Mouse (Mus musculus): ENCODE measurements around the gene Tnfsf15. TPM values are rescaled to one million over a fixed set of nuclear protein-coding genes. Genes with fewer than 3 reads are reported as not detected.

The Tnfsf15 gene
- total and polyA plus RNA-seq, 2 experiments from 2014 or later: 0.03 TPM; not detected in 1

DNA sequence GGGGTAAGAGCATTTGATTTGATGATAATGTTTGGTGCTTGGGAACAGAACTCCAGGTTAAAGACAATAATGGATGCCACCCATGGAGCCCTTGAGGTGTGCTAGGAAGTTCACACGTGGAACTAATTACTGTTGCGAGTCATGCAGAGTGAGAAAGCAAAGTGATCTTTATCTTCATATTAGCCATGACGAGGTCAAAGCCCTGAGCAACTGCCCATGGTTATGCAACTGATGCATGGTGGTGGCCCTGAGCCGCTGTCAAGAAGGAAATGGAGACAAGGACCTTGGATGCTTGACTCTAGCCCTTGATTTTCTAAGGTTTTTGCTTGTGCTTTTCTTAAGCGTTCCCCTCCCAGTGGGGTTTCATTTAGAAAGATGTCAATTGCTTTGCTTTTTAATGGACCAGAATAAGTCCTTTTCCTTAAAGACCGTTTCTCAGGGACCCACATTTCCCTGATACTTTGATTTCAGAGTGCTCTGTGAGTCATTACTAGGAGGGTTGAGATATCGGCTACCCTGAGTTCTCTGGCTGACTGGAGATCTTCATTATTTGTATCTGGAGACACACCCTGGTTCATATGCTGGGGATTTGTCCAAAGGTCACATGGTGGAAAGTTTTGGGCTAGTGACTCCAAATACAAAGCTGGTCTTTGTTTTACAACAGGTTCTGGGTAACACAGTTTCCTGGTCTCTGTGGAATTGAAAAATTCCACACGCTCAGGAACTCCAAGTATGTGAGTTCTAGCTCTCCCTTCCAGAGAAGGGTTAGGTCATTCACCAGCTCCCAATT is 34.3 kb downstream of the Tnfsf15 start:
- WGBS: 77% methylated on average over 8 of the region's 8 CpGs
- Histone ChIP-seq H3K9me3 (replicated peaks; ENCODE audit: control insufficient read depth, low read length) (no peaks in the 10 kb centered on the region), H3K27ac (ENCODE audit: low read depth) (no peak overlapping the region), H3K9ac (replicated peaks; ENCODE audit: low read depth, low read length) (no peak overlapping the region), H3K4me1 (ENCODE audit: control insufficient read depth, insufficient read depth) (no peaks in the 10 kb centered on the region), H3K4me2 (ENCODE audit: low read depth, low read length) (no peak overlapping the region), H3K36me3 (replicated peaks; ENCODE audit: control insufficient read depth, insufficient read depth, low read length) (no peaks in the 10 kb centered on the region), H3K4me3 (ENCODE audit: low read depth, low read length) (no peak overlapping the region), H3K27me3 (ENCODE audit: control insufficient read depth, insufficient read depth, low read length) (no peaks in the 10 kb centered on the region)
- DNase-seq (ENCODE audit: low spot score) (no peak), ATAC-seq (ENCODE audit: insufficient read depth, low read depth) (no peak)
- TF ChIP-seq EP300 (IDR thresholded peaks at IDR 0.05; ENCODE audit: low read depth) (no peak), CTCF (IDR thresholded peaks at IDR 0.05; ENCODE audit: low read depth) (no peak)

GRCm38 (mm10) chr4:63706279-63706971 is 38.5 kb downstream of the Tnfsf15 start:
- H3K4me1 ChIP-seq (ENCODE audit: control insufficient read depth, insufficient read depth): no peaks in the 10 kb centered on the region
- 63% methylated on average over 1 of the region's 1 CpGs for WGBS
- DNase-seq (ENCODE audit: low spot score) (no peak), ATAC-seq (ENCODE audit: insufficient read depth, low read depth) (no peak)
- H3K9ac ChIP-seq (replicated peaks; ENCODE audit: low read depth, low read length): no peak overlapping the region
- no peaks in the 10 kb centered on the region for H3K27me3 ChIP-seq (ENCODE audit: control insufficient read depth, insufficient read depth, low read length)
- TF ChIP-seq CTCF (IDR thresholded peaks at IDR 0.05; ENCODE audit: low read depth) (no peak), EP300 (IDR thresholded peaks at IDR 0.05; ENCODE audit: low read depth) (no peak)
- no peak overlapping the region for H3K4me3 ChIP-seq (ENCODE audit: low read depth, low read length)
- no peak overlapping the region for H3K4me2 ChIP-seq (ENCODE audit: low read depth, low read length)
- H3K27ac ChIP-seq (ENCODE audit: low read depth): no peak overlapping the region
- no peaks in the 10 kb centered on the region for H3K9me3 ChIP-seq (replicated peaks; ENCODE audit: control insufficient read depth, low read length)
- H3K36me3 ChIP-seq (replicated peaks; ENCODE audit: control insufficient read depth, insufficient read depth, low read length): no peaks in the 10 kb centered on the region

DNA sequence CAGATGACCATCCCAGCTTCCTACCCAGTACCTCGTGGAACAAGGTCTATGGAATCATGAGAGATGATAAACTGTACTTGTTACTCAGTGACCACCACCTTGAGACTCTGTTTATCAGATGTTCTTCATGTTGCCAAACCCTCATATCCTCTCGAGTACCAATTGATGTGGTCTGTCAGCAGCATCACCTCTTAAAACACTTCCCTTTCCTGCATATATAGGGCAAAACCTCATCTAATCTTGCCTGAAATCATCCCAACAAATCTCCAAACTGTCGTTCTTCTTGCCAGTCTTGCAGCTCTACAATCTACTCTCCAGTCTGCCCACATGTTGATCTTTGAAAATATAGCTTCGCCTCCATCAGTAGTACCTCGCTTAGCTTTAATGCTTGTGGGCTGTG is 40.7 kb downstream of the Tnfsf15 start:
- no peak overlapping the region for H3K4me3 ChIP-seq (ENCODE audit: low read depth, low read length)
- WGBS: 59% methylated on average over 5 of the region's 5 CpGs
- no peak for DNase-seq (ENCODE audit: low spot score)

DNA sequence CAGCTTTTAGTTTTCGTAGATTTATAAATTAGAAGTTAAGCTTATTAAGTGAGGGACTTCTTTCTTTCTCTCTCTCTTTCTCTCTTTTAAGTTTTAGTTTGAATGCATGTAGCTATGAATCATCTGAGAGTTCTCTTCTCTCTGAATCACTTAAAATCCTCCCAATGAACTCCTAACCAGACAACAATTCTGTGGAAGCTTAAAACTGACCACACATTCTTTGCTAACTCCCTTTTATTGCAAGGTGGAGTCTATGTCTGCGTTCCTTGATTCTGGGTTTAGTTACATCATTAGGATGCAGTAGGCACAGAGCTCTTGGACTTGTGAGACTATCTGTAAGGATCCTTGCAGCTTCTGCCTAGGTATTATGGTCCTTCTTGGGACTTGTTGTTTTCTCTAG is 41.2 kb downstream of the Tnfsf15 start:
- 83% methylated on average over 2 of the region's 2 CpGs for WGBS
- no peaks in the 10 kb centered on the region for H3K4me1 ChIP-seq (ENCODE audit: control insufficient read depth, insufficient read depth)
- H3K27me3 ChIP-seq (ENCODE audit: control insufficient read depth, insufficient read depth, low read length): no peaks in the 10 kb centered on the region
- no peaks in the 10 kb centered on the region for H3K9me3 ChIP-seq (replicated peaks; ENCODE audit: control insufficient read depth, low read length)
- H3K9ac ChIP-seq (replicated peaks; ENCODE audit: low read depth, low read length): no peak overlapping the region
- H3K4me2 ChIP-seq (ENCODE audit: low read depth, low read length): no peak overlapping the region
- DNase-seq (ENCODE audit: low spot score) (no peak), ATAC-seq (ENCODE audit: insufficient read depth, low read depth) (no peak)
- no peaks in the 10 kb centered on the region for H3K36me3 ChIP-seq (replicated peaks; ENCODE audit: control insufficient read depth, insufficient read depth, low read length)
- no peak overlapping the region for H3K27ac ChIP-seq (ENCODE audit: low read depth)
- H3K4me3 ChIP-seq (ENCODE audit: low read depth, low read length): no peak overlapping the region
- no peak for TF ChIP-seq EP300 (IDR thresholded peaks at IDR 0.05; ENCODE audit: low read depth)
- no peak for TF ChIP-seq CTCF (IDR thresholded peaks at IDR 0.05; ENCODE audit: low read depth)

More for the DNA sequence above, 40.7 kb downstream of the Tnfsf15 start:
- no peak overlapping the region for H3K9ac ChIP-seq (replicated peaks; ENCODE audit: low read depth, low read length)
- no peaks in the 10 kb centered on the region for H3K36me3 ChIP-seq (replicated peaks; ENCODE audit: control insufficient read depth, insufficient read depth, low read length)
- no peaks in the 10 kb centered on the region for H3K4me1 ChIP-seq (ENCODE audit: control insufficient read depth, insufficient read depth)
- TF ChIP-seq CTCF (IDR thresholded peaks at IDR 0.05; ENCODE audit: low read depth): no peak
- TF ChIP-seq EP300 (IDR thresholded peaks at IDR 0.05; ENCODE audit: low read depth): no peak
- H3K27ac ChIP-seq (ENCODE audit: low read depth): no peak overlapping the region
- H3K4me2 ChIP-seq (ENCODE audit: low read depth, low read length): no peak overlapping the region
- no peak for ATAC-seq (ENCODE audit: insufficient read depth, low read depth)
- H3K27me3 ChIP-seq (ENCODE audit: control insufficient read depth, insufficient read depth, low read length): no peaks in the 10 kb centered on the region
- no peaks in the 10 kb centered on the region for H3K9me3 ChIP-seq (replicated peaks; ENCODE audit: control insufficient read depth, low read length)

DNA sequence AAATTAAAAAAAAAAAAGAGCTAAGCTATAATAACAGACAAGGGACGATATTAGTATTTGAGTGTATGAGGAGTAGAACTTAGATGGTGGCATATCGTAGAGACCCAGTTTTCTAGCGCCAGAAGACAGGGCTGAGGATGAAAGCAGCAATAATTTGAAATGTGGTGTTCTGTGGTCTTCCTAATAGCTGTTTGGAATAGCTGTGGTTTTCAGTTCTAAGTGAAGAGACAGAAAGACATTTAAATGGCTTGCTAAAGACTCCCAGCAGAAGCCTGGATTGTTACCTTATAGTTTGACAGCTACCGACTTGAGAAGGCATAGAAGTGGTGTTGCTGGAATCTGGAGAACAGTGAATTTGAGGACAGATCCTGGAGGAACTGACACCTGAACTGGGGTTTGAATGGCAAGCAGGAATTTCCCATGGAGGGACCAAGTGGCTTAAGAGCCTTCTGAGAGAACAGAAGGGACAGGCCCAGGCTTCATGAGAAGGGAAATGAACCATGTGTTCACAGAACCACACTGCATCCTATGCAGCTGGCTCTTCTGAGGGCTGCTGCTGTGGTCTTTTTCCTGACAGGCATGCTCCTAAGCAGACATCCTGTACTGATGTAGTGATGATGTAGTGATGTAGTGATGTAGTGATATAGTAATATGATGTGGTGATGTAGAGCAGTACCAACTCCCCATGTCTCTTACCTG is 42.8 kb downstream of the Tnfsf15 start:
- TF ChIP-seq EP300 (IDR thresholded peaks at IDR 0.05; ENCODE audit: low read depth) (no peak), CTCF (IDR thresholded peaks at IDR 0.05; ENCODE audit: low read depth) (no peak)
- Histone ChIP-seq H3K27ac (ENCODE audit: low read depth) (no peak overlapping the region), H3K4me1 (ENCODE audit: control insufficient read depth, insufficient read depth) (no peaks in the 10 kb centered on the region), H3K4me3 (ENCODE audit: low read depth, low read length) (no peak overlapping the region), H3K4me2 (ENCODE audit: low read depth, low read length) (no peak overlapping the region), H3K9ac (replicated peaks; ENCODE audit: low read depth, low read length) (no peak overlapping the region), H3K27me3 (ENCODE audit: control insufficient read depth, insufficient read depth, low read length) (no peaks in the 10 kb centered on the region), H3K9me3 (replicated peaks; ENCODE audit: control insufficient read depth, low read length) (no peaks in the 10 kb centered on the region), H3K36me3 (replicated peaks; ENCODE audit: control insufficient read depth, insufficient read depth, low read length) (no peaks in the 10 kb centered on the region)
- 77% methylated on average over 4 of the region's 4 CpGs for WGBS
- no peak for ATAC-seq (ENCODE audit: insufficient read depth, low read depth)
- no peak for DNase-seq (ENCODE audit: low spot score)

Data from heart, postnatal 0 days (tissue).